19 mouse cellular contexts compared by ENCODE assay signal in the genomic region with DNA sequence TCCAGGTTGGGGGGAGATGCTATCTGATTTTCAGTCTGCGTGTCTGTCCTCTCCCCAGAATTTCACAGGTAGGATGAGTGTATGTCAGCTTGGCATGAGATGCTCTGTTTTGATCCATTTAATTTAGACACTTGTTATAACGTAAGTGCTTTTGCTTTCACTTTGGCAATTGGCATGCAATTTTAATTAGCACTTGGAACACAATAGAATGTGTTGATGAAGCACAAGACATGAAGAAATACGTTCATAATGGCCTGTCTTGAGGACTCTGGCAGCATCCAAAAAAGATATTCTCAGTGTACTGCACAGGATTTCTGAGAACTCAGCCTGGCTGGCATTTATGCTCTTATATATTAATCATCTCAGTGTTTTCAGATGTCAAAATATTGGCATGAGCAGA.
"Had no signal": no experiment of that assay in that cellular context is flagged by ENCODE, and none has a peak within 500 bp of the region (broad histone marks: within the 10 kb centered on the region; RNA-seq: fewer than 3 reads in every experiment).

No protein-coding gene starts in this region.

- H3K4me2 ChIP-seq: liver, embryonic 11.5 days; lung, embryonic 14.5 days; midbrain, embryonic 12.5 days; midbrain, embryonic 15.5 days; neural tube, embryonic 12.5 days; neural tube, embryonic 15.5 days had no signal

- H3K4me1 ChIP-seq: midbrain, embryonic 12.5 days; neural tube, embryonic 12.5 days; neural tube, embryonic 15.5 days had no signal

- H3K36me3 ChIP-seq: midbrain, embryonic 12.5 days; midbrain, embryonic 15.5 days; neural tube, embryonic 12.5 days; neural tube, embryonic 15.5 days had no signal

- H3K9me3 ChIP-seq: midbrain, embryonic 12.5 days; midbrain, embryonic 15.5 days; neural tube, embryonic 12.5 days; neural tube, embryonic 15.5 days had no signal

- ATAC-seq: liver, postnatal 0 days; lung, postnatal 0 days; midbrain, embryonic 15.5 days had no signal

- H3K27ac ChIP-seq: left cerebral cortex, adult 2 months; liver, embryonic 14.5 days; macrophage; midbrain, embryonic 12.5 days; midbrain, embryonic 15.5 days; neural tube, embryonic 12.5 days; neural tube, embryonic 15.5 days had no signal

- H3K4me3 ChIP-seq: left cerebral cortex, adult 2 months; midbrain, embryonic 12.5 days; midbrain, embryonic 15.5 days; neural tube, embryonic 12.5 days; neural tube, embryonic 15.5 days had no signal

- H3K27me3 ChIP-seq: midbrain, embryonic 12.5 days; midbrain, embryonic 15.5 days; neural tube, embryonic 12.5 days; neural tube, embryonic 15.5 days had no signal

- H3K9ac ChIP-seq: liver, embryonic 14.5 days; liver, postnatal 0 days; lung, embryonic 14.5 days; midbrain, embryonic 12.5 days; midbrain, embryonic 15.5 days; neural tube, embryonic 12.5 days; neural tube, embryonic 15.5 days had no signal

- DNase-seq: kidney, adult 9 months; kidney, postnatal 14 days; kidney, postnatal 4 days; layer of hippocampus, postnatal 36 days; liver, postnatal 0 days; lung, embryonic 14.5 days; right cerebral cortex, adult 18-20 months; right cerebral cortex, postnatal 14 days; thymus, postnatal 14 days; thymus, postnatal 4 days had no signal
